Mouse (Mus musculus) spleen, postnatal 14 days (tissue): ENCODE measurements around the gene Tle2.

Source experiments
- DNase-seq, 2 experiments: peaks; one replicate each; pipeline ENCODE4 v3.0.0; 2021 to 2022; ENCODE audit warnings: low spot score in 2 of 2

Tle2 gene

DNA sequence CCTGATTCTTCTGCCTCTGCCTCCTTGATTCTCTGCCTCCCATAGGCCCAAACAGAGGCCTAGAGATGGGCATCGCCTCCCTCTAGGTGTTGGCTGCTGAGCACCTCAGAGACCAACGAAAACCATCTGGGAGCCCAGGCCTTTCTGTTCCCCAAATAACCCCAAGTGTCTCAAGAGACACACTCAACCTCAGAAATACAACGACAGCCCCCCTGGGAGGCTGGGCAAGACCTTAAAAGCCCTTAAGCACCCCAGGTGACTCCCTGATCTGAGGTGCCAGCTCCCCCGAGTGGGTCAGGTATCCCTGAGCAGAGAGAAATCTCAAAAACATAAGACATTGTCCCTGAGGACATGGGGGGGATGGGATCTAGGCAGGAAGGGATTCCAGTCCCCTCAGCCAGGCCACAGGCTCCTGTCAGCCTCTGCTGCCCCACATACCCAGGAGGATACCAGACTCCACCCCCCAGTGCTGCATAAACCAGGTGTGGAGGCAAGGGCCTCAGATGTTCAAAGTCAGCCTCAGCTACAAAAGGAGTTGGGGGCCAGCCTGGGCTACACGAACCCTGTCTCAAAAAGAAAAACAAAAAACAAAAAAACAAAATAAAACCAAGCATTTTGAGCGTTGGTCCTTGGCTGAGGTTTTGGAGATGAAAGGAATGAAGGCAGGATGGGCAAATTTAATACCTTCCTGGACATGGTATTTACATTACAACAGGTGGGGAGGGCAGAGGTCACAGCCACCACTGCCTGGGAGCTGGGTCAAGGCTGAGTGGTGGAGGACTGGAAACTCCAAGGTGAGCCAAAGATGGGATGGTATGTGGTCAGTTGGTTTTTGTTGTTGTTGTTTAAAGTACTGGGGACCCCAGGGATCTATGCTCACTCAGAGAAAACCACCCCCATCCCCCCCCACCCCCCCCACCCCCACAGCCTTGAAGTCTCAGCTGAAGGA lies 20.3 kb upstream of the Tle2 start:
- DNase-seq: no peak

DNA sequence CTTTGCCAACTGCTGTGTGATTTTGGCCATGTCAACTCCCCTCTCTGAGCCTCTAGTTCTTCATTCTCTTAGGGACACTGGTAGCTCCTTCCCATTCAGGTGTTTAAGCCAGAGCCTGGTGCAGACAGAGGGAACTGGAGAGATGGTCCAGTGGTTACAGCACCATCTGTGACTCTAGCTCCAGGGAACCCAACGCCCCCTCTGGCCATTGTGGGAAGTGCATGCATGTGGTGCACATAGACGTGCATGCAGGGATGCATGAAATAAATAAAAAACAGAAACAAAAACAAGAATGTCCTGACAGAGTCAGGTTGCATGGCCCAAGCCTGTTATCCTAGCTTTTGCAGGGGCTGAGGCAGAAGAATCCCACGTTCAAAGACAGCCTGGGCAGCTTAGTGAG lies 18.1 kb upstream of the Tle2 start:
- DNase-seq: no peak

DNA sequence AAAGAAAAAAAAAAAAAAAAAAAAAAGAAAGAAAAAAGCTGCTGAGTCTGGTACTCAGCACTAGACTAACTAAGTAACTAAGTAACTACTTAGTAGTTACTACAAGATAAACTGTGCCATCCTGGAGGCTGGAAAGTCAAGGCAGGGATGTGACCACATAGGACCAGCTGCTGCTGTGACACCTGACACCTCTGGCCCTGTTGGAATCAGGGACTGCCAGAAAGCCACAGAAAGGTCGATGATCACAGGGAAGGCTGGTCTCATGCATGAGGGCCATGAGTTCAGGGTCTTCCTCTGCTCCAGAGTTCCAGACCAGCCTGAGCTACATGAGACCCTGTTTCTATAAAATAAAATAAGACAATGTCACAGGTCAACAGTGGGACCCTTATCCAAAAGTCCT lies 16.9 kb upstream of the Tle2 start:
- no peak for DNase-seq

DNA sequence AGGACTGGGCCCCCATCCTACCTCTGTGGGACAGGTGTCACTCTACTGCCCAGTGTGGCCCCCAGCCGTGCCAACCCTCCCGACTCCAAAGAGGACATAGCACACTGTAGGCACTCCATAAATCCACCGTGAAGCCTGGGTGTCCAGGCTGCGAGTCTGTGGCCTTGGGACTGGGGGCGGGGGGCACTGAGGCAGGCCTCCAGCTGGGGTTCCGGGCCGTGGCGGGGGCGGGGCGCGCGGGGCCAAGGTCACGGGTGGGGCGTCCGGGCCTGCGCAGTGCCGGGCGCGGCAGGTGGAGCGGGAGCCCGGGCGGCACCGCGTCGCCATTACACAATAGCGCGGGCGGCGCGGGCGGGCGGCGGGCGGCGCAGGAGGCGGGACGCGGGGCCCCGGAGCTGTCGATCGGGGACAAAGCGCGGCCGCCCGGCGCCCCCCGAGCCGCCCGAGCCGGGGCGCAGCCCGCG lies 15.2 kb upstream of the Tle2 start, which contains the start of gene Aes:
Gene Aes, plus strand, starts transcription at position 326 of the 464 bp plus-strand sequence.
- peak; percentile 62 to 67 for DNase-seq

DNA sequence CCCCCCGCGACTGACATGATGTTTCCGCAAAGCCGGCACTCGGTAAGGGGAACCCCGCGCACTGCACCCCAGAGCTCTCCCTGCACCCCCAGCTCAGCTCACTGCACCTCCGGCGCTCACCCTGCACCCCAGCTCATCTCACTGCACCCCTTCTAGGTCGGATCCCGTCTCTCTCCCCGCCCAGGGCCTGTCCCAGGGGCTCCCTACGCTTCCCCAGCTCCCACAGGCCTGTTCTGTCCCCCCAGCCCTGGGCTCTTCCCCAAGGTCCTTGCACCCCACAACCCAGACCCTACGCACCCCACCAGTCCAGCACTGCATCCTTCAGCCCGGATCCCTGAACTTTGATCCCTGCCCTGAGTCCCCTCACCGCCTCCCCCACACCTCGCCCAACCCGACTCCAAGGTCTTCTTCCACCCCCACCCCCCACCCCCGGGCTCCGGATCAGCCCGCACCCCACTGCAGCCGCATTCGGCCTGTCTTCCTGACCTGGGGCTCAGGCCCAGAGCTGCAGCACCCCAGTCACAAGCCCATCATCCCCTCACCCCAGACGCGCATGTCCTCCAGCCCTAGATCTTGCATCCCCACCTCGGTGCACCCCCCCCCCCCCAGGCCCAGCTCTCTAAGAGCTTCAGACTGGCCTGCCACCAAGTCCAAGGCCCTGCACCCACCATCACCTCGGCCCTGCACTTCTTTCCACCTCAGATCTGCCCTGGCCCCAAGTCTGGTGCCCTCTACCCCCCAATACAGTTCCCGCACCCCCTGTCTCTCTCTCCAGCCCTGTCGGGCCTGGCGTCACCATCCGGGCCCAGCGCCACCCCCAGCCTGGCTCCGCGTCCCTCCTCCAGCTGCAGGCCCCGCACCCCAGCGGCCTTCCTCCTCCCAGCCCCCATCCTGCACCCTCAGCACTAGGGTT lies 14.5 kb upstream of the Tle2 start:
- peak in 1 of 2 experiments; percentile 54 for DNase-seq

DNA sequence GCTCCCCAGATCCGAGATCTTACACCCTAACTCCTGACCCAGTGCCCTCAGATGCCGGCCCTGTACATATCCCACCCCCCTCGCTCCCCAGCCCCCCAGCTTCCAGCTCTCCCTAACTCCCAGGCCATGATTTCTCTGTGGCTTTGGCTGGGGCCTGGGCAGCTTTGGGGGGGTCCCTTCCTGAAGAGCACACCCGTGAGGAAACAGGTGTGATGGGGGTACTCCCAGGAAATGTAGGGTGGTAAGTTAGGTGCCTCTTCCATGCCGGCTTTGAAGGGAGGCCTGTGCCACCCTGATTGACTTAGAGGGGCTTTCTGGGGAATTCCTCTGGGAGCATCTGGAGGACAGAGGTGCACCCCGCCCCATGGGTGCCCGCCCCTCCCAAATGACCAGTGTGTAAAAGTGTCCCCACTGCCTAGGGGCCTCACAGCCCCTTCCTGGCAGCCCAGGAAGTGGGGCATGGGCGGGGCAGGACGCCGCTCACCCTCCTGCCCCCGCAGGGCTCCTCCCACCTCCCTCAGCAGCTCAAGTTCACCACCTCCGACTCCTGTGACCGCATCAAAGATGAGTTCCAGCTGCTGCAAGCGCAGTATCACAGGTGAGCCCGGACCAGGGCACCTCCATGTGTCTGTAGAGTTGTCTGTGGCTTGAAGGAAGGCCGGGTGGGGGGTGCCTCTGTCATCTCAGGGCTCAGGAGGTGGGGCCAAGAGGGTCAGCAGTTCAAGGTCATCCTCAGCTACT lies 13.5 kb upstream of the Tle2 start:
- peak in 1 of 2 experiments; percentile 50 for DNase-seq

DNA sequence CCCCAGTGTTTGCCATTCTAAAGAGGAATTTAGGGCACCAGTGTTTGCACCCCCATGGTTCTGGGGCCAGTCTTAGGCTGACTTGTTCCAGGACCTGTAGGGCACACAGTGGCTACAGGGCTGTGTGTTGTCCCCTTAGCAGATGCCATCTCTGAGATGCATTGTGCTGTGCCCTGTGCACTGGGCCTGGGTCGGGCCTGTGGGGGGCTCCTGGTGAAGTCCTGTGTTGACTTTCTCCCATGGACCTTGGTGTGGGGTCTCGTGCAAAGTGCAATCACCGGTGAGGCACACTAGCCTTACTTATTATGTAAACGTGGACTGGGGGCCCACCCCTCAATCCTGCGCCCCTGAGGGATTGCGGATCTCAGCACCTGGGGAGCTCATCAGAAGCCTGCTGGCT lies 11.9 kb upstream of the Tle2 start:
- no peak for DNase-seq

DNA sequence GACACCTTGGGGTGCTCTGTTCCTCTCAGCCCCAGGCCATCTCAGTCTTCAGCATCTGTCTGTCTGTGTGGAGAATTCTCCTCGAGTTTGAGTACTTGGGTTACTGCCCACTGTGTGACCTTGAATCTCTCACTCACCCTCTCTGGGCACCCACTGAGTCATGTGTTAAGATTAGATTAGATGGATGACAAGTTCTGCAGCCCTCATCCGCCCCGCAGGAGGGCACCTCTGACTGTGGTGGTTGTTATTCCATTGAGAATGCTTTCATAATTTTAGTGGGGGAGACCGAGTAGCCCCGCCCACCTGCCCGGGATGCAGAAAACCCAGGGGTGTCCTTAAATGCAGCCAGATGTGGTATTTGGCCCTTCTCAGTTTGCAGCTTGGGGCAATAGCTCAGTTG lies 10.9 kb upstream of the Tle2 start:
- no peak for DNase-seq

DNA sequence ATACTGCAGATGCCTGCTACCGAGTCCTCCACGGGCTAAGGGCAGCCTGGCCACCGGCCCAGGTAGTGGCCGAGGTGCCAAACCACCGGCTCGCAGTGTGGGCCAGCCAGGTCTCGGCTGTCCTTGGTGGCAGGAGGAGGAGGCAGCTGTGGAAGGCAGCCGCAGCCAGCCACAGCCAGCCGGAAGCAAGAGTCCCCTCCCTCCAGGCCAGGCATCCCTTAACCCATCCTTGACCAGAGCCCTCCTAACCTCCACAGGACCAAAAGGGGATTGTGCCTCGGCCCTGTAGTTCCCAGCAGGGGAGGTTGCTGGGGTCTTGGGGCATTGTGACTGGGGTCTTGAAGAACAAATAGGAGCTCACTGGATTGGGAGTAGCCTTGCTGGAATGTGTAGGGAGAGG lies 10.1 kb upstream of the Tle2 start:
- DNase-seq: no peak

DNA sequence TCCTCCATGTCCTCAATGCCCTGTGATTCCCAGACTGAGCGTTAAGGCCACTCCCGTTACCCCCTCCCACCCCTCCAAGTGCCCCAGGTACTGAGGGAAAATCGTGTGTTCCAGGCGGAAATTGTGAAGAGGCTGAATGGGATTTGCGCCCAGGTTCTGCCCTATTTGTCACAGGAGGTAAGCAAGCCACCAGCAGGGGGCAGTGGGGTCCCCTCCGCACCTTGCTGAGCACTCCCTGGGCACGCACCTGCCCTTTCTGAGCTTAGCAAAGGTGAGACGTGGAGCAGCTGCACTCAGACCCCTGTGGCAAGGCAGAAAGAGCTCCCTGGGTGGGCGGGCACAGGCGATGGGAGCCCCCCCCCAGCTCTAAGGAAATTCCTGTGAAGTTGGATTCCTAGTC lies 9.6 kb upstream of the Tle2 start:
- peak in 1 of 2 experiments; percentile 54 for DNase-seq

DNA sequence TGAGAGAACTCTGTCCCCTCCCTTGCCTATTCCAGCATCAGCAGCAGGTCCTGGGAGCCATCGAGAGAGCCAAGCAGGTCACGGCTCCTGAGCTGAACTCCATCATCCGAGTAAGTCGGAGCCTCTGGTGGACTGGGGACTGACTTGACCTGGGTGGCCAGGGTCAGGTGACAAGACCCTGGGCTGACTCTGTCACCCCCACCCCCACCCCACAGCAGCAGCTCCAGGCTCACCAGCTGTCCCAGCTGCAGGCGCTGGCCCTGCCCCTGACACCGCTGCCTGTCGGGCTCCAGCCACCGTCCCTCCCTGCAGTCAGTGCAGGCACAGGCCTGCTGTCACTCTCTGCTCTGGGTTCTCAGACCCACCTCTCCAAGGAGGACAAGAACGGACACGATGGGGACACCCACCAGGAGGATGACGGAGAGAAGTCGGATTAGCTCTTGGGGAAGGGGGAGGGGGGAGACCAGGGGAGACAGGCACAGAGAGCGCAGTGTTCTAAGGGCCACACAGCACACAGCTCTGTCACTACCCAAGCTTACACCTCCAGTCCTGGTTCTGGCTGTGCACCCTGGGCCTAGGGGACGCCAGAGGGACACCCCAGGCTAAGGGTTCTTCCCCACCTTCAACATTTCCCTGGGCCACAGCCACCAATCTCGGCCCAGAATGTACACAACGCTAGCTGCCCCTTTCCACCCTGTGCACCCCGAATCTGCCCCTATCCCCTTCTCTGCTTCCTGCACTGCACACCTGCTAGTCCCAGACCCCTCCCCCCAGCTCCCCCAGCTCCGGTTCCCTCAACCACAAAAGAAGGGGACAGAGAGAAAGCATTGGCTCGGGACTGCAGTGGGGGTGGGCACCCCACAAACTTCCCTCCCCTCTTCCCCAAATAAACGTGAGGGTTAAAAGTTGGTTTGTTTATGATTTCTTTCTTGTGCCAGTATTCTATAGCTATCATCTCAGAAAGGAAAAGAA lies 8.8 kb upstream of the Tle2 start:
- no peak for DNase-seq

DNA sequence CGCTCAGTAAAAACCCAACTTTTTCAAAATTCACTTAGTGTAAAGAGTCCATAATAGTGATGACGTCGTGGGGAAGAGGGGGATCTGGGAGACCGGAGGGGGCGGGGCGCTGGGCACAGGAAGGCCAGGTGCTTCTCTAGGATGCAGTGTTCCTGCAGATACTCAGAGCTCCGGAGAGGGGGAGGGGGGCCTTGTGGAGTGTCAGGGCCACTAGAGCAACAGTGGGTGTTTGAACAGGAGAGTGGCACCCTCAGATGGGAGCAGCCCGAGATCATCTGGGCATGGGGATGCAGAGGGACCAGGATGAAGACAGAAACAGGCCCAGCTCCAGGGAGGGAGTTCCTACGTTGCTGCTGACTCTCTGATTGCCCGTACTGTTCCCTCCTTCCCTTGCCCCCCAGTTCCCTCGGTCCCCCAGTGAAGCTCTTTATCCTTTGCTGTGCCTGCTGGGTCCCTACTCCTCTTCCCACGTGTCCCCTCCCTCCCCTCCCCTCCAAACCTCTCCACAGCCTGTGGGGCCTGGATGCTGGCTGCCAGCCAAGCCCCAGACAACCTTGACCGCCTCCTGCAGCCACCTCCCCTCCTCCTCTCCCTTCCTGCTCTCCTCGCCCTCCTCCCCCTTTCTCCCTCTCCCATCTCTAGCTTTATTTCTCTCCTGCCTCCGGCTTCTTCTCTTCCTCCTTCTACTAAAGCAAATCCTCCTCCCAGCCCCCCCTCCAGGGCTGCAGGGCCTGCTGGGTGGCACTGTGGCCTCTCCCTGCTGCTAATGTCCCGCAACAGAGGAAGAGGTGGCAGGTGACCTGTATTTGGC lies 5.8 kb upstream of the Tle2 start:
- DNase-seq: no peak

DNA sequence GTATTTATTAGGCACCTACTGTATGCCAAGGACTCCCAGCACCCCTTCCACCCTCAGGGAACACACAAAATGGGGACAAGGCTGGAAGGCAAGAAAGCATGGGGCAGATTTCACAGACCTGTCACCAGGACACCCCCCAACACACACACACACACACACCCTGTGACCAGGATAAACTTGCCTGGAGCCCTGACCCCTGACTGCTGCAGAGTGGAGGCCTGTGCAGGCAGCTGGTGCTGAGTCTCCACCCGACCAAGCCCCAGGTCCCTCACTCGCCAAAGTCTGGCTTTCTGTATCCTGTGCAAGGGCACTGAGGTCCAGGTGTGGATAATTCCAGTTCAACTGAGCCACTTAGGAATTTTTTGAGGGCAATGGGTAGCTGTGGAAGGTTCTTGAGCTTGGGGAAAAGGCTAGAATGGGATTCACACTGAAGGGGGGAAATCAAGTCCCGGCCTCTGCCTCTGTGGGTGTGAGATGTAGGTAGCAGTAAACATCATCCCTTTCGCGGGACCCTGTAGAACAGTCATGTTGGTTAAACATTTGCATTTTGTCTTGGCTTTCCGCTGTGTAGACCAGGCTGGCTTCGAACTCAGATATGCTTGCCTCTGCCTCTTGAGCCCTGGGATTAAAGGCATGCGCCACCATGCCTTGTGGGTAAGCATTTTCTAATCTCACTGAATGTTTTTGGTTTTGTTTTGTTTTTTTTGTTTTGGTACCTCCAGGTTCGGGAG lies 4.7 kb upstream of the Tle2 start:
- no peak for DNase-seq

DNA sequence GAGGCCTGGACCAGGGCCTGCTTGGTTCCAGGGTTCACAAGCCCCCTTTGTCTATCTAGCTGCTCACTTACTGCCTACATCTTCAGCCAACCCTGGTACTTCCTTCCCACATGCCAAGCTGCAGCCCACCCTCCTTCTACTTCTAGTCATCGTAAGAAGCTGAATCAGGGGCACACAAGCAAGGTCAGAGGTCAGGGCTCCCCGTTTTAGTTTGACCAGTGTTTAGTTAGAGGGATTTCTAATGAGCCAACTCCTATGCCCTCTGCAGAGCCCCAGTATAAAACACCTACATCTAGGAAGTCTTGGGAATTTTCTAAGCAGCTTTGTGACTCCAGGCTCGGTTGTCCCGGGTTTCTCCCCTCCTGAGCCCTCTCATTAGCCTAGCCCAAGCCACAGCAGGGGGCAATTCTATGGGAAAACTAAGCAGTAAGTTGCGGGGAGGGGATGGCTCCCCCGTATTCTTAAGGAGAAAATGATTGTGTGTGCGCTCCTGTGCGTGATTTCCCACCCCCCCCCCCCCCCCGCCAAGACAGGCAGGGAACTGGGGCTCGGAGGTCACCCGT lies 4.0 kb upstream of the Tle2 start:
- no peak for DNase-seq

DNA sequence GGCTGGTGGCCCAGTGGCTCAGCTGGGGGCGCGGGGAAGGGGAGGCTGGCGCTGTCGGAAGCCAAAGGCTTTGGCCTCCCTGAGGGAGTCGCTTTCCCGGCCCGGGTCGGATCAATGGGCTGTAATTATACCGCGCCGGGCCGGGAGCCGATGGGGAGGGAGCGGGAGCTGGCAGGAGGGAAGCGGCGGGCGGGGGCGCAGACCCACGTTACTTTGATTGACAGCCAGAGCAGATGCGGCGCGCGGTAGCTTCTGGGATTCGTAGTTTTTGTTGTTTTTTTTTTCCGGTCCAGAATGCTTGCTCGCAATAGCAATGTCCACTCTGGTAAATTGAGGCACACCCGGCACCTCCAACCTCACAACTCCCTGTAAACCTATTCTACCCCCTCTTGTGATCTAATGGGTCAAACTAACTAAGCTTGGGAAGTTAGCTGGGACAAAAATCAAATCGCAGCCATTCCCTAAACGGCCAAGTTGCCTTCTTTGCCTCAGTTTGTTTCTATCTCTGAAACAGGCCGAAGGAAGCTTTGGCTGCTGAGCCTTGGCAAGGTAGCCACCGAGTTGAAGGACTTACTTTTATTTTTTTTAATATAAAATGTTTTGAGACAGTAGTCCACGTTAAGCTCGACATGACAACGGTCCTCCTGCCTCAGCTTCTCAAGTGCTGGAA lies 3.4 kb upstream of the Tle2 start:
- peak; percentile 56 to 68 for DNase-seq

DNA sequence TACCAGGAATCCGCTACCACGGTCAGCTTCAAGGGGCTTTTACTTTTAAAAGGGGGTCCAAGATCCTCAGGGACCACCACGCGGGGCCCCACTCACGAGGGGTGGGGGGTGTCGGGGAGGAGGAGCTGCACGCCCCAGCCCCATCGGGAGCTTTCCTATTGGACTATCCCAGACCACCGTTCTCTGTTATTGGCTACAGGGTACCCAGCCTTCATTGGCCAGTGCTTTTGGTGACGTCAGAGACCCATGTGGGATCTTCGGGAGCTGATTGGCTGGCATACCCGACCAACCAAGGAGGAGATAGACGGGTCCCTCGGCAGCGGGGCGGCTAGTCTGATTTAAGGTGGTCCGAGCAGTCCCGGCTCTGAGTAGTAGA lies 2.9 kb upstream of the Tle2 start:
- DNase-seq: peak; percentile 84 to 89

DNA sequence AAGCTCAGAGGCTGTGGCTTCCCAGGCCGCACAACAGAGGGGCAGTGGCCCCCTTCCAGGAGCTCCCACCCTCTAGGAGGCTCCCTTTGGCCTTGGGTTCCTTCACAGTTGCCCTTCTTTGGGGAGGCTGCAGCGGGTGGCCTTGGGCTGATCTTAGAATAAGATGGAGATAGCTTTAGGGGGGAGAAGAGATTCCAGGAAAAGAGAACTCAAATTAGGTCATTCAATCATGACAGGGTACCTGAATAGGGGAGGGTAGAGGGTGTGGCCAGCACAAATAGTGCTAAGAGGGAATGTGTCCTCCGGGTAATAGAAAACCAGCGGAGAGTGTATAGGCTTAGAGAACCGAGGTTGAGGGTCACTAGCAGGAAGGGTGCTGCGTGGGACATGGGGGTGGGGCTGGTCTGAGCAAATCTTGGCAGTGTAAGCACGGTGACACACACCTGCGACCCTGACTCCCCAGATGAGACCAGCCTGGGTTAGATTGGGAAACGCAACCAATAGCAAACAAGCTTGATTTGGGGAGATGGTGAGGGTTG lies 2.2 kb upstream of the Tle2 start:
- no peak for DNase-seq

DNA sequence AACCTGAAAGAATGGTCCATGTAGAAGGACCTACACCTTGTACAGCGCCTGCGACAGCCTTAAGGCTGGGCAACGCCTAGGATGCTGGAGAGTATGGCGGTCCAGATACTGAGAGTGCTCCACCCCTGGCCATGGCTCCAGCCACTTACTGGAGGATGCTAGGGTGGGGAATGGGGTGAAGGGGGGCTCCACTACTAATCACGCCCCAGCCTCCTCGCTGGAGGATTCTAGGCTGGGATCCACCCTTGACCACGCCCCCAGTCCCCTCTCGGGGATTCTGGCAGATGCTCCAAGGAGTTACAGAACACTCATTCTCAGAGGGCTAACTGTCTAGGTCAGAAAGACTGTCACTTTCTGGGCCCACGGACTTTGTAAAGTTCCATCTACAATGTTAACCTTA lies 1.4 kb upstream of the Tle2 start:
- DNase-seq: no peak
